Mouse (Mus musculus) R1 (cell line): ENCODE results near the gene Mettl14.
A peak's percentile ranks its signal among the peaks of the same experiment; 100 is the strongest.
"Not testable (repeated sequence)": the region's sequence is repeated elsewhere in the genome, so short reads cannot be mapped to it uniquely, and the experiment has no call there.

Experiments
- DNase-seq: peaks from one replicate; pipeline ENCODE4 v3.0.0-alpha.2; 2018; ENCODE audit warnings: low read depth, low spot score

Mettl14 gene

GRCm38 (mm10) chr3:123385486-123386156, at the start of gene Mettl14:
Mettl14 (minus strand) TSS chr3:123386108.
- DNase-seq = peak; percentile 99

- DNase-seq = no peak
These were observed 47.5 kb upstream of the Mettl14 start for GRCm38 (mm10) chr3:123433362-123433761.

- DNase-seq = no peak
These were observed 46.2 kb upstream of the Mettl14 start for GRCm38 (mm10) chr3:123431951-123432674.

GRCm38 (mm10) chr3:123429597-123430458, 43.9 kb upstream of the Mettl14 start:
- no peak for DNase-seq

- DNase-seq = no peak
These were observed 42.1 kb upstream of the Mettl14 start for GRCm38 (mm10) chr3:123428005-123428404.

- DNase-seq = no peak
These were observed 39.7 kb upstream of the Mettl14 start for GRCm38 (mm10) chr3:123425647-123426046.

GRCm38 (mm10) chr3:123413173-123413572, 27.3 kb upstream of the Mettl14 start:
- DNase-seq = no peak

GRCm38 (mm10) chr3:123411821-123412578, 26.1 kb upstream of the Mettl14 start:
- no peak for DNase-seq

GRCm38 (mm10) chr3:123404945-123405344, 19.0 kb upstream of the Mettl14 start:
- no peak for DNase-seq

- no peak for DNase-seq
These were observed 11.9 kb upstream of the Mettl14 start for GRCm38 (mm10) chr3:123397562-123398481.

GRCm38 (mm10) chr3:123395611-123396010, 9.7 kb upstream of the Mettl14 start:
- no peak for DNase-seq

GRCm38 (mm10) chr3:123391180-123391579, 5.3 kb upstream of the Mettl14 start:
- DNase-seq = no peak

- not testable (repeated sequence) for DNase-seq
These were observed 361 bp upstream of the Mettl14 start for GRCm38 (mm10) chr3:123386157-123386780.

GRCm38 (mm10) chr3:123385118-123385485, 806 bp downstream of the Mettl14 start:
- no peak for DNase-seq

- DNase-seq = no peak
These were observed 1.5 kb downstream of the Mettl14 start for GRCm38 (mm10) chr3:123384435-123384834.

GRCm38 (mm10) chr3:123376562-123376961, 9.3 kb downstream of the Mettl14 start:
- DNase-seq = no peak

GRCm38 (mm10) chr3:123371766-123372535, 14.0 kb downstream of the Mettl14 start:
- DNase-seq = peak; percentile 97

- DNase-seq = no peak
These were observed 15.0 kb downstream of the Mettl14 start for GRCm38 (mm10) chr3:123370927-123371326.

GRCm38 (mm10) chr3:123369161-123369560, 16.7 kb downstream of the Mettl14 start:
- peak; percentile 49 for DNase-seq
